Mouse (Mus musculus): ENCODE data around the gene Soat1. TPM values are rescaled to one million over a fixed set of nuclear protein-coding genes. Genes with fewer than 3 reads are reported as not detected.

The Soat1 gene
- polyA plus RNA-seq, 1 experiment from 2014 or later = 10.9 TPM

GRCm38 (mm10) chr1:156495025-156495424 lies 20.9 kb upstream of the Soat1 start:
- Histone ChIP-seq H3K4me2 (ENCODE audit: low read length) (no peak overlapping the region), H3K9me3 (ENCODE audit: control insufficient read depth, low read length) (no peaks in the 10 kb centered on the region), H3K27me3 (ENCODE audit: control insufficient read depth, insufficient read depth, low read length) (no peaks in the 10 kb centered on the region), H3K4me3 (replicated peaks; ENCODE audit: low read depth, low read length) (no peak overlapping the region), H3K36me3 (ENCODE audit: control insufficient read depth, insufficient read depth, low read length) (no peaks in the 10 kb centered on the region), H3K9ac (replicated peaks; ENCODE audit: low read length) (no peak overlapping the region), H3K4me1 (ENCODE audit: control insufficient read depth, insufficient read depth, low read length) (no peaks in the 10 kb centered on the region), H3K27ac (replicated peaks; ENCODE audit: low read depth, low read length) (no peak overlapping the region)
- DNase-seq (no peak), ATAC-seq (ENCODE audit: low FRiP score, low TSS enrichment) (no peak)
- 56% methylated on average over 8 of the region's 8 CpGs for WGBS

- Histone ChIP-seq H3K9ac (replicated peaks; ENCODE audit: low read length) (no peak overlapping the region), H3K27me3 (ENCODE audit: control insufficient read depth, insufficient read depth, low read length) (no peaks in the 10 kb centered on the region), H3K36me3 (ENCODE audit: control insufficient read depth, insufficient read depth, low read length) (no peaks in the 10 kb centered on the region), H3K4me1 (ENCODE audit: control insufficient read depth, insufficient read depth, low read length) (no peaks in the 10 kb centered on the region), H3K9me3 (ENCODE audit: control insufficient read depth, low read length) (no peaks in the 10 kb centered on the region), H3K27ac (replicated peaks; ENCODE audit: low read depth, low read length) (no peak overlapping the region), H3K4me3 (replicated peaks; ENCODE audit: low read depth, low read length) (no peak overlapping the region), H3K4me2 (ENCODE audit: low read length) (no peak overlapping the region)
- WGBS = 80% methylated on average over 4 of the region's 4 CpGs
- ATAC-seq (ENCODE audit: low FRiP score, low TSS enrichment) = no peak
- DNase-seq = no peak
Measured at GRCm38 (mm10) chr1:156491226-156491796, 17.2 kb upstream of the Soat1 start.

- no peak overlapping the region for H3K4me2 ChIP-seq (ENCODE audit: low read length)
- no peaks in the 10 kb centered on the region for H3K27me3 ChIP-seq (ENCODE audit: control insufficient read depth, insufficient read depth, low read length)
- WGBS = 90% methylated on average over 5 of the region's 5 CpGs
- no peak overlapping the region for H3K4me3 ChIP-seq (replicated peaks; ENCODE audit: low read depth, low read length)
- ATAC-seq (ENCODE audit: low FRiP score, low TSS enrichment) (no peak), DNase-seq (no peak)
- H3K9ac ChIP-seq (replicated peaks; ENCODE audit: low read length) = no peak overlapping the region
- no peaks in the 10 kb centered on the region for H3K36me3 ChIP-seq (ENCODE audit: control insufficient read depth, insufficient read depth, low read length)
- H3K4me1 ChIP-seq (ENCODE audit: control insufficient read depth, insufficient read depth, low read length) = no peaks in the 10 kb centered on the region
- no peaks in the 10 kb centered on the region for H3K9me3 ChIP-seq (ENCODE audit: control insufficient read depth, low read length)
- H3K27ac ChIP-seq (replicated peaks; ENCODE audit: low read depth, low read length) = no peak overlapping the region
Measured at GRCm38 (mm10) chr1:156488031-156488430, 13.9 kb upstream of the Soat1 start.

GRCm38 (mm10) chr1:156487498-156487897 lies 13.4 kb upstream of the Soat1 start:
- no peak for ATAC-seq (ENCODE audit: low FRiP score, low TSS enrichment)
- DNase-seq = no peak
- Histone ChIP-seq H3K4me2 (ENCODE audit: low read length) (no peak overlapping the region), H3K9ac (replicated peaks; ENCODE audit: low read length) (no peak overlapping the region), H3K27me3 (ENCODE audit: control insufficient read depth, insufficient read depth, low read length) (no peaks in the 10 kb centered on the region), H3K9me3 (ENCODE audit: control insufficient read depth, low read length) (no peaks in the 10 kb centered on the region), H3K4me1 (ENCODE audit: control insufficient read depth, insufficient read depth, low read length) (no peaks in the 10 kb centered on the region), H3K4me3 (replicated peaks; ENCODE audit: low read depth, low read length) (no peak overlapping the region), H3K36me3 (ENCODE audit: control insufficient read depth, insufficient read depth, low read length) (no peaks in the 10 kb centered on the region), H3K27ac (replicated peaks; ENCODE audit: low read depth, low read length) (no peak overlapping the region)
- 96% methylated on average over 7 of the region's 7 CpGs for WGBS

- ATAC-seq (ENCODE audit: low FRiP score, low TSS enrichment) = no peak
- Histone ChIP-seq H3K4me1 (ENCODE audit: control insufficient read depth, insufficient read depth, low read length) (no peaks in the 10 kb centered on the region), H3K36me3 (ENCODE audit: control insufficient read depth, insufficient read depth, low read length) (no peaks in the 10 kb centered on the region), H3K9ac (replicated peaks; ENCODE audit: low read length) (no peak overlapping the region), H3K27me3 (ENCODE audit: control insufficient read depth, insufficient read depth, low read length) (no peaks in the 10 kb centered on the region), H3K4me2 (ENCODE audit: low read length) (no peak overlapping the region), H3K27ac (replicated peaks; ENCODE audit: low read depth, low read length) (no peak overlapping the region), H3K9me3 (ENCODE audit: control insufficient read depth, low read length) (no peaks in the 10 kb centered on the region), H3K4me3 (replicated peaks; ENCODE audit: low read depth, low read length) (no peak overlapping the region)
- 94% methylated on average over 3 of the region's 3 CpGs for WGBS
- no peak for DNase-seq
Measured at GRCm38 (mm10) chr1:156481826-156482225, 7.7 kb upstream of the Soat1 start.

DNA sequence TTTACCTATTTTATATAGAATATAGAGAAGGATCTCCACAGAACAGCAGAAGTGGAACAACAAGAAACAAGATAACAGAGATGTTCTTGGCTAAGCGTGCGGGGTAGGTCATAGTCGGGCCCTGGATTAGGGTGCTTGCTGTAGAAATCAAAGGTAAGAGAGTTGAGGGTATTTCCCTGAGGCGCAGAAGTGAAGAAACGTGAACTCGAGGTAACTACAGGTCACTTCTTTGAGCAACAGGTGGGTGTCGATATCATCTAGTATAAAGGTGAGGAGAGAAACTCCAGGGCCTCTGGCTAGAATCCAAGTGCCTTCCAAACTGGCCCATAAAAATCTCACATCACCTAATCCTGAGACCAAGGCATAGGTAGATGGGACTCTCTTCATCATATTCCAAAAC lies 2.4 kb upstream of the Soat1 start:
- Histone ChIP-seq H3K27ac (replicated peaks; ENCODE audit: low read depth, low read length) (no peak overlapping the region), H3K4me2 (ENCODE audit: low read length) (no peak overlapping the region), H3K9me3 (ENCODE audit: control insufficient read depth, low read length) (no peaks in the 10 kb centered on the region), H3K36me3 (ENCODE audit: control insufficient read depth, insufficient read depth, low read length) (no peaks in the 10 kb centered on the region), H3K9ac (replicated peaks; ENCODE audit: low read length) (no peak overlapping the region), H3K4me1 (ENCODE audit: control insufficient read depth, insufficient read depth, low read length) (peaks cover 7% of the 10 kb centered on the region), H3K27me3 (ENCODE audit: control insufficient read depth, insufficient read depth, low read length) (no peaks in the 10 kb centered on the region), H3K4me3 (replicated peaks; ENCODE audit: low read depth, low read length) (no peak overlapping the region)
- DNase-seq (no peak), ATAC-seq (ENCODE audit: low FRiP score, low TSS enrichment) (no peak)
- WGBS = 28% methylated on average over 7 of the region's 7 CpGs

GRCm38 (mm10) chr1:156476016-156476415 lies 1.9 kb upstream of the Soat1 start:
- 36% methylated on average over 2 of the region's 2 CpGs for WGBS
- DNase-seq = no peak
- no peak overlapping the region for H3K9ac ChIP-seq (replicated peaks; ENCODE audit: low read length)

GRCm38 (mm10) chr1:156474854-156475253 lies 723 bp upstream of the Soat1 start:
- Histone ChIP-seq H3K27ac (replicated peaks; ENCODE audit: low read depth, low read length) (no peak overlapping the region), H3K4me3 (replicated peaks; ENCODE audit: low read depth, low read length) (no peak overlapping the region), H3K36me3 (ENCODE audit: control insufficient read depth, insufficient read depth, low read length) (no peaks in the 10 kb centered on the region), H3K4me2 (ENCODE audit: low read length) (no peak overlapping the region), H3K4me1 (ENCODE audit: control insufficient read depth, insufficient read depth, low read length) (peaks cover 7% of the 10 kb centered on the region), H3K9me3 (ENCODE audit: control insufficient read depth, low read length) (no peaks in the 10 kb centered on the region), H3K27me3 (ENCODE audit: control insufficient read depth, insufficient read depth, low read length) (no peaks in the 10 kb centered on the region), H3K9ac (replicated peaks; ENCODE audit: low read length) (no peak overlapping the region)
- ATAC-seq (ENCODE audit: low FRiP score, low TSS enrichment) = no peak
- 11% methylated on average over 3 of the region's 3 CpGs for WGBS
- DNase-seq = no peak

More at GRCm38 (mm10) chr1:156476016-156476415, 1.9 kb upstream of the Soat1 start:
- Histone ChIP-seq H3K36me3 (ENCODE audit: control insufficient read depth, insufficient read depth, low read length) (no peaks in the 10 kb centered on the region), H3K4me1 (ENCODE audit: control insufficient read depth, insufficient read depth, low read length) (peaks cover 7% of the 10 kb centered on the region), H3K27me3 (ENCODE audit: control insufficient read depth, insufficient read depth, low read length) (no peaks in the 10 kb centered on the region), H3K27ac (replicated peaks; ENCODE audit: low read depth, low read length) (no peak overlapping the region), H3K9me3 (ENCODE audit: control insufficient read depth, low read length) (no peaks in the 10 kb centered on the region), H3K4me2 (ENCODE audit: low read length) (no peak overlapping the region), H3K4me3 (replicated peaks; ENCODE audit: low read depth, low read length) (no peak overlapping the region)
- no peak for ATAC-seq (ENCODE audit: low FRiP score, low TSS enrichment)

- H3K9me3 ChIP-seq (ENCODE audit: control insufficient read depth, low read length) = 0 out of 2 replicates have a peak, but pooled peaks cover 6% of the 10 kb centered on the region
- peaks cover 7% of the 10 kb centered on the region for H3K4me1 ChIP-seq (ENCODE audit: control insufficient read depth, insufficient read depth, low read length)
- no peaks in the 10 kb centered on the region for H3K36me3 ChIP-seq (ENCODE audit: control insufficient read depth, insufficient read depth, low read length)
- no peaks in the 10 kb centered on the region for H3K27me3 ChIP-seq (ENCODE audit: control insufficient read depth, insufficient read depth, low read length)
- peak overlapping the region; percentile 25; the same call in 1 of the 2 replicates for H3K9ac ChIP-seq (replicated peaks; ENCODE audit: low read length)
- DNase-seq = peak; percentile 51
- H3K4me3 ChIP-seq (replicated peaks; ENCODE audit: low read depth, low read length) = peak overlapping the region; percentile 85
- H3K4me2 ChIP-seq (ENCODE audit: low read length) = peak overlapping the region; percentile 75
- 5% methylated on average over 11 of the region's 11 CpGs for WGBS
- H3K27ac ChIP-seq (replicated peaks; ENCODE audit: low read depth, low read length) = no peak overlapping the region
- no peak for ATAC-seq (ENCODE audit: low FRiP score, low TSS enrichment)
Measured at GRCm38 (mm10) chr1:156473003-156473402, 1.1 kb downstream of the Soat1 start.

Data from midbrain, embryonic 14.5 days (tissue).